Mouse (Mus musculus) midbrain, postnatal 0 days (tissue): ENCODE data around the gene Uggt1. TPM values are rescaled to one million over a fixed set of nuclear protein-coding genes. Genes with fewer than 3 reads are reported as not detected.

Source experiments
- ATAC-seq: fragments of 200-750 bp; cut with Nextera tagmentation; 2 replicates; pipeline ENCODE4 v1.8.0; 2017; ENCODE audit warnings: moderate number of reproducible peaks, mild to moderate bottlenecking, moderate TSS enrichment, moderate library complexity; ENCODE audit not compliant: low FRiP score
- DNase-seq: peaks from one replicate; pipeline ENCODE4 v3.0.0-alpha.2; 2015; ENCODE audit warnings: low spot score
- H3K27ac ChIP-seq: fragments of 300-500 bp; sonication (generic); 2 replicates; pipeline ENCODE4 v1.5.1; 2014; ENCODE audit warnings: low read depth, mild to moderate bottlenecking, low read length, mixed read lengths
- H3K27me3 ChIP-seq: fragments of 300-500 bp; sonication (generic); 2 replicates; pipeline ENCODE4 v1.6.1; 2014; ENCODE audit warnings: low read length, control low read depth, mixed read lengths; ENCODE audit not compliant: insufficient read depth
- H3K36me3 ChIP-seq: fragments of 300-500 bp; sonication (generic); 2 replicates; pipeline ENCODE4 v1.6.1; 2014; ENCODE audit warnings: low read length, control low read depth, mixed read lengths; ENCODE audit not compliant: insufficient read depth
- H3K4me1 ChIP-seq: fragments of 300-500 bp; sonication (generic); 2 replicates; pipeline ENCODE4 v1.6.1; 2014; ENCODE audit warnings: mild to moderate bottlenecking, control low read depth, antibody characterized with exemption, low read length, mixed read lengths; ENCODE audit not compliant: insufficient read depth
- H3K4me2 ChIP-seq: fragments of 300-500 bp; sonication (generic); 2 replicates; pipeline ENCODE4 v1.6.1; 2014; ENCODE audit warnings: low read depth, mild to moderate bottlenecking, low read length, mixed read lengths; ENCODE audit not compliant: poor library complexity, severe bottlenecking
- H3K4me3 ChIP-seq: fragments of 300-500 bp; sonication (generic); 2 replicates; pipeline ENCODE4 v1.5.1; 2014; ENCODE audit warnings: low read depth, mild to moderate bottlenecking, low read length, moderate library complexity
- H3K9ac ChIP-seq: fragments of 300-500 bp; sonication (generic); replicated peaks from 2 replicates; pipeline ENCODE4 v1.6.1; 2014; ENCODE audit warnings: mild to moderate bottlenecking, low read length, moderate library complexity, mixed read lengths; ENCODE audit not compliant: poor library complexity, severe bottlenecking
- H3K9me3 ChIP-seq: fragments of 300-500 bp; sonication (generic); 2 replicates; pipeline ENCODE4 v1.6.1; 2016; ENCODE audit warnings: low read length, control low read depth
- CTCF ChIP-seq: IDR thresholded peaks from 2 replicates; pipeline ENCODE4 v1.5.1; 2016; ENCODE audit warnings: antibody characterized with exemption, mild to moderate bottlenecking
- WGBS: fragments of 180-500 bp; shearing (Covaris S2); extraction: QIAGEN DNeasy Blood & Tissue Kit; methylation state at CpG from one replicate; pipeline ENCODE4 v1.1.7; 2014; 5-methylcytosine and 5-hydroxymethylcytosine counted together
- polyA plus RNA-seq: library from polyadenylated mRNA; unstranded; fragments of >200 nt; fragmentation: Nextera tagmentation; extraction: Ambion mirVana; gene quantifications from 2 replicates; pipeline ENCODE4 v1.2.1, GENCODE M21; 2015
- total RNA-seq: library from RNA; depleted of rRNA; stranded (reverse); fragments of >200 nt; gene quantifications from 2 replicates; pipeline ENCODE4 v1.2.3, GENCODE M21; 2014

Gene Uggt1
- total and polyA plus RNA-seq, 2 experiments from 2014 or later, result 23.8 to 50.6 TPM

- ATAC-seq (no peak), DNase-seq (no peak)
- Histone ChIP-seq H3K9ac (no peak overlapping the region), H3K27me3 (no peaks in the 10 kb centered on the region), H3K4me2 (no peak overlapping the region), H3K27ac (no peak overlapping the region), H3K36me3 (no peaks in the 10 kb centered on the region), H3K9me3 (no peaks in the 10 kb centered on the region), H3K4me3 (no peak overlapping the region), H3K4me1 (no peaks in the 10 kb centered on the region)
- 81% methylated on average over 5 of the region's 5 CpGs for WGBS
- TF ChIP-seq CTCF, result no peak
These were observed 128.0 kb downstream of the Uggt1 start for GRCm38 (mm10) chr1:36116488-36116887.

GRCm38 (mm10) chr1:36114844-36115243 lies 129.7 kb downstream of the Uggt1 start:
- Histone ChIP-seq H3K36me3 (no peaks in the 10 kb centered on the region), H3K9me3 (no peaks in the 10 kb centered on the region), H3K27me3 (no peaks in the 10 kb centered on the region), H3K27ac (no peak overlapping the region), H3K4me3 (no peak overlapping the region), H3K4me1 (no peaks in the 10 kb centered on the region), H3K4me2 (no peak overlapping the region), H3K9ac (no peak overlapping the region)
- no peak for TF ChIP-seq CTCF
- WGBS, result 75% methylated on average over 3 of the region's 3 CpGs
- DNase-seq (no peak), ATAC-seq (no peak)

GRCm38 (mm10) chr1:36113670-36114069 lies 130.8 kb downstream of the Uggt1 start:
- Histone ChIP-seq H3K9ac (no peak overlapping the region), H3K9me3 (no peaks in the 10 kb centered on the region), H3K4me1 (no peaks in the 10 kb centered on the region), H3K27ac (no peak overlapping the region), H3K4me3 (no peak overlapping the region), H3K36me3 (no peaks in the 10 kb centered on the region), H3K4me2 (no peak overlapping the region), H3K27me3 (no peaks in the 10 kb centered on the region)
- 88% methylated on average over 8 of the region's 8 CpGs for WGBS
- DNase-seq (no peak), ATAC-seq (no peak)
- no peak for TF ChIP-seq CTCF

- H3K4me3 ChIP-seq, result no peak overlapping the region
- H3K9me3 ChIP-seq, result no peaks in the 10 kb centered on the region
- no peak overlapping the region for H3K4me2 ChIP-seq
- no peaks in the 10 kb centered on the region for H3K4me1 ChIP-seq
- H3K36me3 ChIP-seq, result no peaks in the 10 kb centered on the region
- no peak overlapping the region for H3K27ac ChIP-seq
- ATAC-seq, result no peak
- no peak for DNase-seq
- no peak overlapping the region for H3K9ac ChIP-seq
- WGBS, result 92% methylated on average over 3 of the region's 3 CpGs
- TF ChIP-seq CTCF, result no peak
- H3K27me3 ChIP-seq, result no peaks in the 10 kb centered on the region
These were observed 131.9 kb downstream of the Uggt1 start for GRCm38 (mm10) chr1:36112665-36113064.

- no peak overlapping the region for H3K9ac ChIP-seq
- DNase-seq, result no peak
- no peak overlapping the region for H3K4me3 ChIP-seq
- TF ChIP-seq CTCF, result no peak
- no peaks in the 10 kb centered on the region for H3K4me1 ChIP-seq
- H3K4me2 ChIP-seq, result no peak overlapping the region
- WGBS, result 84% methylated on average over 4 of the region's 4 CpGs
- no peaks in the 10 kb centered on the region for H3K9me3 ChIP-seq
- no peak overlapping the region for H3K27ac ChIP-seq
- H3K27me3 ChIP-seq, result no peaks in the 10 kb centered on the region
- peaks cover 10% of the 10 kb centered on the region; the same call in 1 of the 2 replicates for H3K36me3 ChIP-seq
- no peak for ATAC-seq
These were observed 134.5 kb downstream of the Uggt1 start for GRCm38 (mm10) chr1:36109987-36110386.

GRCm38 (mm10) chr1:36105917-36106706 lies 138.4 kb downstream of the Uggt1 start:
- Histone ChIP-seq H3K4me3 (no peak overlapping the region), H3K27me3 (no peaks in the 10 kb centered on the region), H3K4me1 (no peaks in the 10 kb centered on the region), H3K9me3 (no peaks in the 10 kb centered on the region), H3K9ac (no peak overlapping the region), H3K27ac (no peak overlapping the region), H3K4me2 (no peak overlapping the region), H3K36me3 (peaks cover 31% of the 10 kb centered on the region)
- no peak for TF ChIP-seq CTCF
- DNase-seq (no peak), ATAC-seq (0 out of 2 replicates have a peak, but pooled peaks have one; percentile 25)
- 88% methylated on average over 11 of the region's 11 CpGs for WGBS
